In genomic region chr6:95198611-95199010, GRCm38 (mm10) we compare ENCODE assay signal across 20 mouse cellular contexts.
DNase-seq lines count a peak whose midpoint lies in the region; ATAC-seq lines count a peak whose summit lies in the region.
"Had no signal": no experiment of that assay in that cellular context is flagged by ENCODE, and none has a peak within 500 bp of the region (broad histone marks: within the 10 kb centered on the region; RNA-seq: fewer than 3 reads in every experiment).

No protein-coding gene starts in this region.

- H3K9ac ChIP-seq in forebrain, embryonic 14.5 days (ENCODE audit: low read length) = no peak overlapping the region
- H3K9ac ChIP-seq in forebrain, embryonic 11.5 days (ENCODE audit: low read length) = no peak overlapping the region
- H3K9ac ChIP-seq: embryonic facial prominence, embryonic 12.5 days; liver, embryonic 13.5 days; neural tube, embryonic 12.5 days had no signal

- no peak overlapping the region for H3K4me2 ChIP-seq in forebrain, embryonic 14.5 days (ENCODE audit: low read length)
- no peak overlapping the region for H3K4me2 ChIP-seq in forebrain, embryonic 11.5 days (ENCODE audit: low read depth, low read length, severe bottlenecking)
- H3K4me2 ChIP-seq: embryonic facial prominence, embryonic 12.5 days; liver, embryonic 13.5 days; neural tube, embryonic 12.5 days had no signal

- 78% methylated on average over 6 of the region's 6 CpGs for WGBS in forebrain, embryonic 14.5 days
- WGBS in forebrain, embryonic 11.5 days = 89% methylated on average over 6 of the region's 6 CpGs

- H3K27me3 ChIP-seq in forebrain, embryonic 14.5 days (replicated peaks; ENCODE audit: control insufficient read depth, insufficient read depth, low read length) = no peaks in the 10 kb centered on the region
- H3K27me3 ChIP-seq in forebrain, embryonic 11.5 days (ENCODE audit: control insufficient read depth, insufficient read depth, low read length) = no peaks in the 10 kb centered on the region
- H3K27me3 ChIP-seq: CH12.LX; embryonic facial prominence, embryonic 12.5 days; liver, embryonic 13.5 days; neural tube, embryonic 12.5 days had no signal

- DNase-seq in forebrain, embryonic 14.5 days (ENCODE audit: low spot score) = peak; percentile 17
- no peak for DNase-seq in forebrain, embryonic 11.5 days (ENCODE audit: low spot score)
- DNase-seq in frontal cortex, adult 2 months (ENCODE audit: extremely low spot score in 1 of 2, low spot score in 1 of 2) = peak; percentile 42 to 64
- DNase-seq in layer of hippocampus, postnatal 14 days (ENCODE audit: low spot score in 2 of 2) = peak; percentile 46 to 63
- peak; percentile 54 for DNase-seq in right cerebral cortex, adult 18-20 months
- no peak for DNase-seq in embryo, embryonic 10 days (ENCODE audit: low spot score)
- no peak for DNase-seq in urinary bladder, postnatal 14 days (ENCODE audit: low spot score)
- DNase-seq in heart, adult 8-10 months (ENCODE audit: low spot score) = no peak
- DNase-seq: cerebellum, adult 18-20 months; gastrocnemius, postnatal 10 days; heart, adult 2 months; heart, postnatal 14 days; kidney, postnatal 10 days; liver, embryonic 13.5 days; thymus, postnatal 36 days had no signal

- peaks cover 13% of the 10 kb centered on the region; the same call in 1 of the 2 replicates for H3K4me1 ChIP-seq in forebrain, embryonic 14.5 days (ENCODE audit: control insufficient read depth, insufficient read depth, low read length)
- peaks cover 8% of the 10 kb centered on the region for H3K4me1 ChIP-seq in forebrain, embryonic 11.5 days (replicated peaks; ENCODE audit: control insufficient read depth, insufficient read depth, low read length)
- H3K4me1 ChIP-seq: liver, embryonic 13.5 days had no signal

- H3K9me3 ChIP-seq in forebrain, embryonic 14.5 days (replicated peaks; ENCODE audit: control insufficient read depth, low read length) = no peaks in the 10 kb centered on the region
- H3K9me3 ChIP-seq in forebrain, embryonic 11.5 days (ENCODE audit: control insufficient read depth, low read length) = no peaks in the 10 kb centered on the region
- H3K9me3 ChIP-seq: embryonic facial prominence, embryonic 12.5 days; liver, embryonic 13.5 days; neural tube, embryonic 12.5 days had no signal

- H3K27ac ChIP-seq in forebrain, embryonic 14.5 days (ENCODE audit: low read depth, low read length) = no peak overlapping the region
- no peak overlapping the region for H3K27ac ChIP-seq in forebrain, embryonic 11.5 days (ENCODE audit: low read depth, low read length)
- H3K27ac ChIP-seq: embryonic facial prominence, embryonic 12.5 days; heart, adult 2 months; liver, embryonic 13.5 days; neural tube, embryonic 12.5 days had no signal

- H3K4me3 ChIP-seq in forebrain, embryonic 14.5 days (ENCODE audit: low read depth, low read length) = no peak overlapping the region
- no peak overlapping the region for H3K4me3 ChIP-seq in forebrain, embryonic 11.5 days (ENCODE audit: low read depth, low read length)
- H3K4me3 ChIP-seq: embryonic facial prominence, embryonic 12.5 days; heart, adult 2 months; liver, embryonic 13.5 days; neural tube, embryonic 12.5 days had no signal

- H3K36me3 ChIP-seq in forebrain, embryonic 14.5 days (ENCODE audit: control insufficient read depth, insufficient read depth, low read length) = no peaks in the 10 kb centered on the region
- H3K36me3 ChIP-seq in forebrain, embryonic 11.5 days (ENCODE audit: control insufficient read depth, insufficient read depth, low read length) = no peaks in the 10 kb centered on the region
- H3K36me3 ChIP-seq: embryonic facial prominence, embryonic 12.5 days; liver, embryonic 13.5 days; neural tube, embryonic 12.5 days had no signal

- no peak for ATAC-seq in forebrain, embryonic 14.5 days
- ATAC-seq in forebrain, embryonic 11.5 days (replicated peaks; ENCODE audit: low FRiP score) = no peak
- ATAC-seq: inflammation-experienced regulatory T-cells, adult 6 months; lung, postnatal 0 days had no signal

Comparison
In these comparisons a context has a peak if more than half of its experiments do, and no peak if none do; other contexts are left out.
1. DNase-seq: peak in forebrain, embryonic 14.5 days (single experiment), frontal cortex, adult 2 months (2 of 2), layer of hippocampus, postnatal 14 days (2 of 2) and right cerebral cortex, adult 18-20 months (single experiment); none in forebrain, embryonic 11.5 days (single experiment), embryo, embryonic 10 days (single experiment), urinary bladder, postnatal 14 days (single experiment) and heart, adult 8-10 months (single experiment).